Mouse (Mus musculus) frontal cortex, postnatal 14 days (tissue): Measurements from ENCODE around the gene Lamb1.

ENCODE experiments used
- DNase-seq, 2 experiments: peaks; one replicate each; pipeline ENCODE4 v3.0.0; 2022; ENCODE audit warnings: low spot score in 2 of 2

Gene Lamb1

GRCm38 (mm10) chr12:31252259-31252658, 12.8 kb upstream of the Lamb1 start:
- no peak for DNase-seq

DNA sequence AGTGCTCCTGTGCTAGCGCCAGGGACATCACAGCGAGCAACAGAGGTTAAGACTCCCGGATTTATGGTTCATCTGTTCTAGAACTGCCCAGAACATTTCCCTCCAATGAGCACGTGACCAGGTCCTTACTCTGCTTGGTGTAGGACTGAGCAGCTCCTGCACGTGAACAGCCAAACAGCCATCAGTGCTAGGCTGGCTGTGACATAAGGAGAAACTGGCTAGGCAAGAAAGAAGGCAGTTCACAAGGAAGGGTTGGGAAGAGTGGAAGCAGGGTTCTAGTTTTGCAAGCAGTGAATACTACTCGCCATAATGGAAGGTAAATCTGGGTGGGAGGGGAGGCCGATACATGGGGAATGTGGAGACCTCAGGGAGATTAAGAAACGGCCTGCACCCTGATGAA, 10.1 kb upstream of the Lamb1 start:
- no peak for DNase-seq

DNA sequence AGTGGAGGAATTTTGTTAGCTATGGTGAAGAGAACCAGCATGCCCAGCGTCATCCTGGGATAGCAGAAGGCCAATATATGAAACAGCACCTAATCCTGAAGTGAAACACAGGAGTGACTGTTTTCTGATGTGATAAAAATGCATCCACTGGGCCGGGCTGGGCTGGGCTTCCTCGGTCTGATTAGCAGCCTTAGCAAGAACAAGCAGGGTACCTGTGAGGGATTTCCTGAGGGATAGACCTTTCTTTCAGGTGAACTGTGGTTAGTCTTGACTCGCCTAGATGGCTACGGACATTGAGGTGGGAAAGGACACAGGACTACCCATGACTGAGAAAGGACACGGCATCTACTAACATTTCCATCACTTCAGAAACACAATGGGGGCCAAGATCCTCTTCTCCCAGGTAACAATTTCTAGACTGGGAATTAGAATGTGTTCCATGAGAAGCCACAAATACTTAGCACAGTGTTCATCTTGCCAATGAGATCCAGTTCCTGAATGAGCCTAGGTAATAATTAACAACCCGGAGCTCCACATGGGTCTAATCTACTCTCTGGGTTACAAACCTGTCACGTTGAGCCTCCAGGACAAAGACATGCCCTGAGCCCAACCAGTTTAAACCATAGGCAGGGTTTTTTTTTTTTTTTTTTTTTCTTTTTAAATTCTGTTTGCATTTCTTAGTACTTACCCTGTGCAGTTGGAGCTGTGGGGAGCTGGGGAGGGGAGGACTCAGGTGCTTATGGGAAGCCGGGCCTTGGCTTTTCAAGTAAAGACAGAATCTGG, 8.7 kb upstream of the Lamb1 start:
- no peak for DNase-seq

DNA sequence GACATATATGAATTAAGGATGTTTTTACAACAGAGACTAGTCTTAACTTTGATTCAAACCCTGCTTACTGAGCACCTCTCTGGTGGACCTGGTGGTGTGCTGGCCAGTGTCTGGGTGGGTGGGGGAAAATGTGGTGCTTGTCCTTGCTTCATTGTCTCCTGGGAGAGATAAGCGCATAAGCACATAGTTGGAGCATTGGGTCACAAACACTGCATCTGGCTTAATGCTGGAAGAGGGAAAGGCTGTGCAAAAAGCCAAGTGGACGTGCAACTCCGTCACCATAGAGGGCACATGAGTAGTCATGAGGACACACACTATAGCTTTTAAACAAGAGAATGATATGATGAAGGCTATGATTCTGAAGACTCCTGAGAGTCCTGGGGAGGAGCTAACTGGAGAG, 3.2 kb upstream of the Lamb1 start:
- no peak for DNase-seq

DNA sequence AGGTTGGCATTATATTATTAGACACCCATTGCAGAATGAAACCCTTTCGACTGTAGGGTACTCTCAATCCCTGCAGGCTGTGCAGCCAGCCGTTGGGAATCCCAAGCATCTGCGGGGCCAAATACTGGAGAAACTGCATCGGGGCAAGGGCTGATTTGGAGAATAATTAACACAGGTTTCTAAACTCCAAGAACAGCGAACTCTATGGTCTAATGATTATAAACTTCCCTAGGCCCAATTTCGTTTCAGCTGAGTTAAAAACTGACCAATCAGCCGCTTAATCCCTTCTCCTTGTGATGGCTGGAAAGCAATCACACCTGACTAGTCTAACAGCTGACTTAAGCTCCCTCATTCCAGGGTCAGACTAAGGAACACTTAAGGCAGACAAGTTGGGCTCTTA, 1.1 kb upstream of the Lamb1 start:
- no peak for DNase-seq

- DNase-seq: peak in 1 of 2 experiments; percentile 13
These were observed 843 bp downstream of the Lamb1 start for GRCm38 (mm10) chr12:31265722-31266431.

DNA sequence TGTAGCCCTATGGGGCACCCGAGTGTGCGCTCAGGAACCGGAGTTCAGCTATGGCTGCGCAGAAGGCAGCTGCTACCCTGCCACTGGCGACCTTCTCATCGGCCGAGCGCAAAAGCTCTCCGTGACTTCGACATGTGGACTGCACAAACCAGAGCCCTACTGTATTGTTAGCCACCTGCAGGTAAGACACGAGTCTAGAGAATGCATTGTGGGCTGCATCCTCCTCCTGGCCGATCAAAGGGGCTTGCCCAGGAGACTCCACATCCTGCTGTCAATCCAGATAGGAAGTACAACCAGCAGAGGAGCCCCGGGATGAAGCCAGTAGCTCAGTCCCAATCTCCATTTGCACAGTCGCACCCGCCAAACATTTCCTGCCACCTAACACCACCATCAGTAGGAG, 1.7 kb downstream of the Lamb1 start:
- no peak for DNase-seq

GRCm38 (mm10) chr12:31267363-31267762, 2.3 kb downstream of the Lamb1 start:
- DNase-seq: no peak

- DNase-seq: no peak
These were observed 3.3 kb downstream of the Lamb1 start for GRCm38 (mm10) chr12:31268315-31268714.

- DNase-seq: no peak
These were observed 4.1 kb downstream of the Lamb1 start for GRCm38 (mm10) chr12:31269020-31269597.

GRCm38 (mm10) chr12:31270361-31270760, 5.3 kb downstream of the Lamb1 start:
- DNase-seq: no peak

DNA sequence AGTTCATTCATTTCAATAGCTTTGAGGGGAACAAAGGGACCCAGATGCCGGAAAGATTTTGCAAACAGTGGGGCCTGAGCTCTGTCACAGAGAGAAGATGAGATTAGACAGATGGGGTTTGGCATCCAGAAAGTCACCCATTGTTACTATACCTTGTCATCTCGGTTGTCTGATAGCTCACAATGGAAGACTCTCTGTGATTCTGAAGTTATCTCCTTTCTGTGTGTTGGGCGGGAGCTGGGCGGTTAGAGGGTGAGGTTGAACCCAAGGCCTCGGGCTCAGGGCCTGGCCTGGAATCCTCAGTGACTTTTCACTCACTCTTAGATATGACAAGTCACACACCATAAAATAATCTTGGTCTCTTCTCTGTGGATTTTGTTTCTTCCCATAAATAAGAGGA, 5.7 kb downstream of the Lamb1 start:
- DNase-seq: no peak

- DNase-seq: no peak
These were observed 6.5 kb downstream of the Lamb1 start for GRCm38 (mm10) chr12:31271361-31272011.

DNA sequence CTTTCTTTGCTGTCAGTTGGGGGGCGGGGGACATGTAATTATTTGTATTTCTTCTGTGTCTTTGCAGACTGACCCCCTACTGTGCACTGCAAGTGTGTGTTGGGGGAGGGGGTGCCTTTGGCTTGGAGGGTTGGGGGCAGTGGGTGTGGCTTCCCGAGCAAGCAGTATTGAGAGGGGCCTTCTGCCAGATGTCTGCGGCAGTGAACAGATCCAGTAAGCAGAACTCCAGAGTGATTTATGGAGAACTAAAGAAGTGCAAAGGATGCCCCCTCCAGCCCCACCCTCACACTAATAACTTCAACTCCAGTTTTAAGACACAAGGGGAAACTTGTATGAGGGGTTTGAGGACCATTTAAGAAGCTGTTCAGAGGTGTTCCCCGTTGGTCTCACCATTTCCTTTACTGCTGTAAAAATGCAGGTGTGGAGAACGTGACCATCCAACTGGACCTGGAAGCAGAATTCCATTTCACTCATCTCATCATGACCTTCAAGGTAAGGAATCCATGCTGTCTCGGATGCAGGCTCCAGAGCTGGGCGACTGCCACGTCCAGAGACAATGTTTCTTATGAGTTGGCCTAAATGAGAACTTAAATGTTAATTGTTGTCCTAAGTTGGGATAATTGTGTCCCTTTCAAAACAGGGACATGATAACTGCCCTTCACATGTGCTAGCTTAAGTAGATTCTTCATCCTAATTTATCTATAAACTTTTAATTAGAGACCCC, 7.1 kb downstream of the Lamb1 start:
- no peak for DNase-seq

DNA sequence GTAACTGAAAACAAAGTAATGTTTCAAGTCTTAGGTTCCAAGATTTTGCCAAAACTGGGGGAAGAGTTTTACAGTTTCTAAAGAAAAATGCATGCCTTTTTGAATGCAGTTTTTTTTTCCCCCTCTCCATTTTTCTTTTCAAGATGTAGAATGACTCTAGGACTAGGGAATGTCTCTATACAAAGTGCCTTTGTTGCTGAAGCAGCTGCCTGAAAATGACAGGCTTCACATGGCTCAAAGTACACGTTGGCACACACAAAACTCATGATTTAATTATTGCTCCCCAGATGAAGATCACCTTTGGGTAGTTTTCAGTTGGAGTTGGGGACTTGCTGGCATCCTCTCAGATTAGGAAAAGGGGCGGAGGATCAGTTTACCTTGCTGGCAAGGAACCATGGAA, 7.8 kb downstream of the Lamb1 start:
- no peak for DNase-seq

- DNase-seq: no peak
These were observed 8.6 kb downstream of the Lamb1 start for GRCm38 (mm10) chr12:31273646-31274045.

GRCm38 (mm10) chr12:31275411-31275810, 10.4 kb downstream of the Lamb1 start:
- no peak for DNase-seq

- DNase-seq: no peak
These were observed 13.2 kb downstream of the Lamb1 start for GRCm38 (mm10) chr12:31278270-31278669.

DNA sequence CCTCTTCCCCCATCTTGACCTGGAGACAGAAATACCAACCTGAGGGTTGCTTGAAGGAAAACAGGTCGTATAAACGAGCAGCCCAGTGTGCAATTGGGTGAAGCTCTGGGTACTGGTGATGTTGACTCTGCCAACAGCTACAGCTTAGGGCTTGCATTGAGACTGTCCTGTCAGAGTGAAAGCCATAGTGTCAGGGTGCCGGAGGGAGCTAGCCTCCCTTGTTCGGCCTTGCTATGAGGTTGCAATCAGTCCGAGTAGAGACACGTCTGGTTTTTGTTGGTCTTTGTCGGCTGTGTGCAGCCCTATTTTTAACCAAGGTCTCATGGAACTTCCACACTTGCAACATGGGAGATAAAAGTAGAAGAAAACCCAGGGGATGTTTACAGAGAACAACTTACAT, 15.3 kb downstream of the Lamb1 start:
- DNase-seq: no peak

DNA sequence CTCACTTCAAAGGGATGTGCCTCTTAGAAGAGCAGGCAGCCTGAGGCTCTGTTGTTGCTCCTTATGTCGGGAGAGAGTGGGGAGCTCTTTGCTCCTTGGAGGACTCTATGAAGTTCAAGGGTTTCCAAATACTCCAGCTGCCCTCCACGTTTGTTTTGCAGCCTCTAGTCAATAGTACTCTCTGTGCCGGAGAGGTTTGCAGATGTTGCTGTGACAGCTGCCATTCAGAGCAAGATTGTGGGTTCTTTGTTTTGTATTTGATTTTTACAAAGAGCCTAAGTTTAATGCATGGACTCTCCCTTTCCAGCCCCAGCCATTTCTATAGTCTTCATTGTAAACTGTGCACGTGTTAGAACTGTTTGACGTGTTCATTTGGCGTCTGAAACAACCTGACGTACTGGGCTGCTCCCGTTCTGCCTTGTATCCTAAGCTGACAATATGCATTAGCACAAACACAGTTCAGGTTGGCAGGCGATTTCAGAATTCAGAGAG, 16.1 kb downstream of the Lamb1 start:
- DNase-seq: no peak

GRCm38 (mm10) chr12:31282241-31282640, 17.2 kb downstream of the Lamb1 start:
- DNase-seq: no peak

DNA sequence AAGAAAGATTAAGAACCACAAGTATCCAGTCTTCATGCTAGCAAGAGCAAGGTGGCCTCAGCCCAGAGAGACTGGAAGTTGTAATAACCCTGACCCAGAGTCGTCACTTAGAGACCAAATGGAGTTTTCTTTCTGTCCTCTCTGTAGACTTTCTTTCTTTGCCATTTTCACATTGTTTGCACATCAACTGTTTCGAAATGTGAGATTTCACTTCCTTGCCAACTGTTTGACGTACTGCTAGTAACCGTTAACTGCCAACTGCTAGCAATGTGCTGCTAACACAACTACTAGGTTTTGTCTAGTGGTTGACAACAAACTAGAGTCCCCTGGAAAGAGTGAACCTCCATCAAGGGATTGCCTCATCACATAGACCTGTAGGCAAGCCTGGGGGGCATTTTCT, 18.1 kb downstream of the Lamb1 start:
- no peak for DNase-seq
